Mouse (Mus musculus): ENCODE data around the gene Taok3. TPM values are rescaled to one million over a fixed set of nuclear protein-coding genes. Genes with fewer than 3 reads are reported as not detected.

Gene Taok3
- polyA plus RNA-seq, 1 experiment from 2014 or later = 57.7 TPM

- no peaks in the 10 kb centered on the region for H3K9me3 ChIP-seq
- 57% methylated on average over 8 of the region's 8 CpGs for WGBS
- H3K27me3 ChIP-seq = 0 out of 2 replicates have a peak, but pooled peaks cover 6% of the 10 kb centered on the region
- H3K4me2 ChIP-seq = peak overlapping the region; percentile 85
- peaks cover 37% of the 10 kb centered on the region for H3K4me1 ChIP-seq (replicated peaks)
- no peak overlapping the region for H3K4me3 ChIP-seq
- no peak overlapping the region for H3K27ac ChIP-seq (replicated peaks)
- no peak overlapping the region for H3K9ac ChIP-seq
- H3K36me3 ChIP-seq = no peaks in the 10 kb centered on the region
- no peak for ATAC-seq (ENCODE audit: low FRiP score, low read depth)
Measured at GRCm38 (mm10) chr5:117118850-117119249, 1.1 kb upstream of the Taok3 start.

- 0 out of 2 replicates have a peak, but pooled peaks cover 6% of the 10 kb centered on the region for H3K27me3 ChIP-seq
- H3K27ac ChIP-seq (replicated peaks) = no peak overlapping the region
- ATAC-seq (ENCODE audit: low FRiP score, low read depth) = no peak; the same call in 1 of the 2 replicates
Measured at GRCm38 (mm10) chr5:117120489-117121466, 849 bp downstream of the Taok3 start.

GRCm38 (mm10) chr5:117121657-117122056, 1.7 kb downstream of the Taok3 start:
- WGBS = 3% methylated on average over 2 of the region's 2 CpGs
- H3K36me3 ChIP-seq = no peaks in the 10 kb centered on the region
- H3K4me2 ChIP-seq = peak overlapping the region; percentile 85
- no peak overlapping the region for H3K27ac ChIP-seq (replicated peaks)
- no peak for ATAC-seq (ENCODE audit: low FRiP score, low read depth)
- peaks cover 20% of the 10 kb centered on the region for H3K4me1 ChIP-seq (replicated peaks)
- H3K9ac ChIP-seq = no peak overlapping the region
- no peak overlapping the region for H3K4me3 ChIP-seq
- H3K27me3 ChIP-seq = 0 out of 2 replicates have a peak, but pooled peaks cover 6% of the 10 kb centered on the region
- no peaks in the 10 kb centered on the region for H3K9me3 ChIP-seq

More at GRCm38 (mm10) chr5:117120489-117121466, 849 bp downstream of the Taok3 start:
- no peaks in the 10 kb centered on the region for H3K9me3 ChIP-seq
- peak overlapping the region; percentile 64 for H3K9ac ChIP-seq
- WGBS = under 1% methylated on average over 40 of the region's 40 CpGs
- no peaks in the 10 kb centered on the region for H3K36me3 ChIP-seq
- peak overlapping the region; percentile 84 for H3K4me3 ChIP-seq
- H3K4me2 ChIP-seq = peak overlapping the region; percentile 85
- peaks cover 24% of the 10 kb centered on the region for H3K4me1 ChIP-seq (replicated peaks)

GRCm38 (mm10) chr5:117123102-117123501, 3.2 kb downstream of the Taok3 start:
- Histone ChIP-seq H3K27me3 (0 out of 2 replicates have a peak, but pooled peaks cover 6% of the 10 kb centered on the region), H3K36me3 (no peaks in the 10 kb centered on the region), H3K4me1 (replicated peaks) (peaks cover 20% of the 10 kb centered on the region), H3K9ac (no peak overlapping the region), H3K9me3 (no peaks in the 10 kb centered on the region), H3K27ac (replicated peaks) (no peak overlapping the region), H3K4me2 (no peak overlapping the region), H3K4me3 (no peak overlapping the region)
- 91% methylated on average over 6 of the region's 6 CpGs for WGBS
- ATAC-seq (ENCODE audit: low FRiP score, low read depth) = no peak

- Histone ChIP-seq H3K4me2 (no peak overlapping the region), H3K27ac (replicated peaks) (no peak overlapping the region), H3K27me3 (0 out of 2 replicates have a peak, but pooled peaks cover 6% of the 10 kb centered on the region), H3K9ac (no peak overlapping the region), H3K4me1 (replicated peaks) (peaks cover 20% of the 10 kb centered on the region), H3K36me3 (no peaks in the 10 kb centered on the region), H3K4me3 (no peak overlapping the region), H3K9me3 (no peaks in the 10 kb centered on the region)
- ATAC-seq (ENCODE audit: low FRiP score, low read depth) = no peak
- WGBS = 92% methylated on average over 4 of the region's 4 CpGs
Measured at GRCm38 (mm10) chr5:117123840-117124239, 3.9 kb downstream of the Taok3 start.

- H3K36me3 ChIP-seq = no peaks in the 10 kb centered on the region
- no peaks in the 10 kb centered on the region for H3K9me3 ChIP-seq
- H3K4me2 ChIP-seq = no peak overlapping the region
- H3K9ac ChIP-seq = no peak overlapping the region
- no peak overlapping the region for H3K27ac ChIP-seq (replicated peaks)
- H3K4me3 ChIP-seq = no peak overlapping the region
- WGBS = 82% methylated on average over 16 of the region's 16 CpGs
- peaks cover 11% of the 10 kb centered on the region for H3K4me1 ChIP-seq (replicated peaks)
- 0 out of 2 replicates have a peak, but pooled peaks cover 6% of the 10 kb centered on the region for H3K27me3 ChIP-seq
- 0 out of 2 replicates have a peak, but pooled peaks have one; percentile 15 for ATAC-seq (ENCODE audit: low FRiP score, low read depth)
Measured at GRCm38 (mm10) chr5:117125482-117126346, 5.8 kb downstream of the Taok3 start.

- H3K27me3 ChIP-seq = no peaks in the 10 kb centered on the region
- 86% methylated on average over 4 of the region's 4 CpGs for WGBS
- no peak for ATAC-seq (ENCODE audit: low FRiP score, low read depth)
- H3K9me3 ChIP-seq = no peaks in the 10 kb centered on the region
- no peaks in the 10 kb centered on the region for H3K4me1 ChIP-seq (replicated peaks)
- no peak overlapping the region for H3K9ac ChIP-seq
- H3K27ac ChIP-seq (replicated peaks) = no peak overlapping the region
- H3K36me3 ChIP-seq = no peaks in the 10 kb centered on the region
- H3K4me2 ChIP-seq = no peak overlapping the region
- no peak overlapping the region for H3K4me3 ChIP-seq
Measured at GRCm38 (mm10) chr5:117127051-117127450, 7.1 kb downstream of the Taok3 start.

- H3K9me3 ChIP-seq = no peaks in the 10 kb centered on the region
- 93% methylated on average over 15 of the region's 15 CpGs for WGBS
Measured at GRCm38 (mm10) chr5:117130726-117131125, 10.8 kb downstream of the Taok3 start.

GRCm38 (mm10) chr5:117133446-117134065, 13.6 kb downstream of the Taok3 start:
- Histone ChIP-seq H3K4me3 (no peak overlapping the region), H3K4me1 (replicated peaks) (peaks cover 6% of the 10 kb centered on the region; the same call in 1 of the 2 replicates), H3K4me2 (no peak overlapping the region), H3K27ac (replicated peaks) (no peak overlapping the region), H3K36me3 (no peaks in the 10 kb centered on the region), H3K27me3 (no peaks in the 10 kb centered on the region), H3K9me3 (no peaks in the 10 kb centered on the region), H3K9ac (no peak overlapping the region)
- no peak for ATAC-seq (ENCODE audit: low FRiP score, low read depth)
- WGBS = 90% methylated on average over 17 of the region's 17 CpGs

More at GRCm38 (mm10) chr5:117130726-117131125, 10.8 kb downstream of the Taok3 start:
- Histone ChIP-seq H3K4me3 (no peak overlapping the region), H3K27me3 (no peaks in the 10 kb centered on the region), H3K27ac (replicated peaks) (no peak overlapping the region), H3K36me3 (no peaks in the 10 kb centered on the region), H3K4me2 (no peak overlapping the region), H3K4me1 (replicated peaks) (peaks cover 2% of the 10 kb centered on the region; the same call in 1 of the 2 replicates), H3K9ac (no peak overlapping the region)
- no peak for ATAC-seq (ENCODE audit: low FRiP score, low read depth)

- no peaks in the 10 kb centered on the region for H3K36me3 ChIP-seq
- H3K9ac ChIP-seq = no peak overlapping the region
- 84% methylated on average over 19 of the region's 19 CpGs for WGBS
- H3K4me1 ChIP-seq (replicated peaks) = peaks cover 6% of the 10 kb centered on the region; the same call in 1 of the 2 replicates
- no peak overlapping the region for H3K4me3 ChIP-seq
- H3K27me3 ChIP-seq = no peaks in the 10 kb centered on the region
- H3K9me3 ChIP-seq = no peaks in the 10 kb centered on the region
- no peak for ATAC-seq (ENCODE audit: low FRiP score, low read depth)
- H3K4me2 ChIP-seq = no peak overlapping the region
- no peak overlapping the region for H3K27ac ChIP-seq (replicated peaks)
Measured at GRCm38 (mm10) chr5:117134066-117134888, 14.3 kb downstream of the Taok3 start.
